14 mouse cellular contexts compared by ENCODE assay signal in the genomic region with DNA sequence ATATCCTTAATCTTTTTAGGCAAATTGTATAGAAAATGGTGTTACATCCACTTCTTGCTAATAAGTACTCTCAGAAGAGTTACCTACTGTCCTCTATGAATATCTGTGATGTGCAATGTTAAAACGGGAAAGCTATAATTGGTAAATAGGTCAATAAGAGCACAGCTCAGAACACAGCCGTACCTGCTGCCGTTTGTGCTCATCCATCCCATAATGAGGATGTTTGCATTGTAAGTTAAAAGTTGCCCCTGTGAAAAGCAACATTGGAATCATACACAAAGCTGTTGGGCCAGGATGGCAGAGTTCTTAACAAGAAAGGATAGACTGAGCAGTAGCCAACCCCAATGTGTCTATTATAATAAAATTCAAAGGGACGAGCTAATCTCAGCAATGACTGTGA.
"Had no signal": no experiment of that assay in that cellular context is flagged by ENCODE, and none has a peak within 500 bp of the region (broad histone marks: within the 10 kb centered on the region; RNA-seq: fewer than 3 reads in every experiment).

No protein-coding gene starts in this region.

- H3K4me1 ChIP-seq: megakaryocyte, embryonic 14.5 days; neural tube, embryonic 12.5 days; stomach, embryonic 15.5 days had no signal

- H3K27ac ChIP-seq: macrophage; midbrain, embryonic 13.5 days; midbrain, embryonic 15.5 days; neural tube, embryonic 12.5 days; stomach, embryonic 15.5 days; stomach, postnatal 0 days had no signal

- H3K27me3 ChIP-seq: megakaryocyte, embryonic 14.5 days; midbrain, embryonic 13.5 days; midbrain, embryonic 15.5 days; neural tube, embryonic 12.5 days; stomach, embryonic 15.5 days had no signal

- DNase-seq: lung, adult 18-20 months; lung, embryonic 14.5 days; lung, postnatal 10 days; right cerebral cortex, postnatal 14 days; thymus, adult 2 months; thymus, postnatal 25 days; thymus, postnatal 4 days had no signal

- H3K4me3 ChIP-seq: megakaryocyte, embryonic 14.5 days; midbrain, embryonic 13.5 days; midbrain, embryonic 15.5 days; neural tube, embryonic 12.5 days; stomach, embryonic 15.5 days had no signal
